In the genomic region with DNA sequence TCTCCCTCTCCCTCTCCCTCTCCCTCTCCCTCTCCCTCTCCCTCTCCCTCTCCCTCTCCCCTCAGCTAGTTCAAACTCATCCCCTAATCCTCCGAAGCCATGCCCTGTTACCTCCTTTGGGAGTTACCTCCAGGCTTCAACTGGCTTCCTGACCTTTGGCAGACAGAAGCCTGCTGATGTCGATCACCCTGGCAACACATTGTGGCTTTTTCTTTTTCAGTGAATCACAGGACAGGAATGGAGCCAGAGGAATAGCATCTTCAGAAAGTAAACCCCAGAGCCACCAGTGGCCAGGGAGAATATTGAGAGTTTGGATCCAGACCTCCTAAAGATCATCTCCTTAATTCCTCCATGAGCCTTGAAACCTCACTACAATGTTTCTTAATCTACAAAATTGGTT, we compare ENCODE assay signal across 20 mouse cellular contexts. TPM values are rescaled to one million over a fixed set of nuclear protein-coding genes. Genes with fewer than 3 reads are reported as not detected.
DNase-seq lines count a peak whose midpoint lies in the region; ATAC-seq lines count a peak whose summit lies in the region.
"Had no signal": no experiment of that assay in that cellular context is flagged by ENCODE, and none has a peak within 500 bp of the region (broad histone marks: within the 10 kb centered on the region; RNA-seq: fewer than 3 reads in every experiment).

No protein-coding gene starts in this region.

- DNase-seq in kidney, adult 9 months, result peak; percentile 3
- DNase-seq in kidney, adult 11 months, result no peak
- DNase-seq in NIH3T3 (ENCODE audit: low read depth), result peak; percentile 70
- DNase-seq in fat pad, adult 2 months (ENCODE audit: extremely low read depth, low read depth, low spot score), result peak; percentile 16
- DNase-seq in frontal cortex, postnatal 36 days (ENCODE audit: low spot score in 2 of 2), result no peak
- DNase-seq in lung, adult 18-20 months, result no peak
- DNase-seq: cerebellum, adult 2 months; cerebellum, postnatal 10 days; embryo, embryonic 11 days; gastrocnemius, postnatal 14 days had no signal

- H3K27ac ChIP-seq in midbrain, embryonic 16.5 days (ENCODE audit: low read length), result no peak overlapping the region
- H3K27ac ChIP-seq: embryonic facial prominence, embryonic 15.5 days; forebrain, embryonic 12.5 days; hindbrain, embryonic 12.5 days had no signal

- no peaks in the 10 kb centered on the region for H3K36me3 ChIP-seq in midbrain, embryonic 16.5 days (ENCODE audit: control insufficient read depth, insufficient read depth, low read length)
- H3K36me3 ChIP-seq: embryonic facial prominence, embryonic 15.5 days; forebrain, embryonic 12.5 days; heart, embryonic 12.5 days; hindbrain, embryonic 12.5 days had no signal

- H3K9ac ChIP-seq in midbrain, embryonic 16.5 days (ENCODE audit: low read depth, low read length), result no peak overlapping the region
- H3K9ac ChIP-seq: embryonic facial prominence, embryonic 15.5 days; forebrain, embryonic 12.5 days; heart, embryonic 12.5 days; hindbrain, embryonic 12.5 days had no signal

- H3K4me2 ChIP-seq in midbrain, embryonic 16.5 days (ENCODE audit: low read length), result no peak overlapping the region
- H3K4me2 ChIP-seq: embryonic facial prominence, embryonic 15.5 days; forebrain, embryonic 12.5 days; heart, embryonic 12.5 days; hindbrain, embryonic 12.5 days had no signal

- no peaks in the 10 kb centered on the region for H3K27me3 ChIP-seq in midbrain, embryonic 16.5 days (ENCODE audit: control insufficient read depth, insufficient read depth, low read depth, low read length)
- H3K27me3 ChIP-seq: embryonic facial prominence, embryonic 15.5 days; forebrain, embryonic 12.5 days; heart, embryonic 12.5 days; hindbrain, embryonic 12.5 days had no signal

- 36% methylated on average over 2 of the region's 2 CpGs for WGBS in midbrain, embryonic 16.5 days

- no peak overlapping the region for H3K4me3 ChIP-seq in midbrain, embryonic 16.5 days (ENCODE audit: low read depth, low read length)
- H3K4me3 ChIP-seq: embryonic facial prominence, embryonic 15.5 days; erythroblast, embryonic 14.5 days; forebrain, embryonic 12.5 days; heart, embryonic 12.5 days; hindbrain, embryonic 12.5 days had no signal

- no peaks in the 10 kb centered on the region for H3K4me1 ChIP-seq in midbrain, embryonic 16.5 days (ENCODE audit: control insufficient read depth, insufficient read depth, low read length)
- H3K4me1 ChIP-seq: embryonic facial prominence, embryonic 15.5 days; forebrain, embryonic 12.5 days; hindbrain, embryonic 12.5 days had no signal

- no peak for ATAC-seq in midbrain, embryonic 16.5 days
- ATAC-seq: forebrain, embryonic 16.5 days; hindbrain, embryonic 16.5 days; inflammation-experienced regulatory T-cells, adult 6 months; intestine, postnatal 0 days had no signal

- H3K9me3 ChIP-seq in midbrain, embryonic 16.5 days (replicated peaks; ENCODE audit: control insufficient read depth, low read length, poor library complexity, severe bottlenecking), result no peaks in the 10 kb centered on the region
- H3K9me3 ChIP-seq: embryonic facial prominence, embryonic 15.5 days; forebrain, embryonic 12.5 days; hindbrain, embryonic 12.5 days had no signal

RNA-seq across cellular contexts. Expression of a gene that starts 59.5 kb away (rescaled TPM):
- 33.6 and 46.5 TPM in 2 replicates for polyA plus RNA-seq in midbrain, embryonic 16.5 days (2015; fragmentation: Nextera tagmentation; extraction: Ambion mirVana)

Comparison
In these comparisons a context has a peak if more than half of its experiments do, and no peak if none do; other contexts are left out.
1. DNase-seq: peak in kidney, adult 9 months (single experiment), NIH3T3 (single experiment) and fat pad, adult 2 months (single experiment); none in kidney, adult 11 months (single experiment), frontal cortex, postnatal 36 days (0 of 2) and lung, adult 18-20 months (0 of 2).